Mouse (Mus musculus): ENCODE measurements around the gene Gldc. TPM values are rescaled to one million over a fixed set of nuclear protein-coding genes. Genes with fewer than 3 reads are reported as not detected.

Gldc gene
- polyA plus RNA-seq, 1 experiment from 2014 or later = 6.2 TPM

DNA sequence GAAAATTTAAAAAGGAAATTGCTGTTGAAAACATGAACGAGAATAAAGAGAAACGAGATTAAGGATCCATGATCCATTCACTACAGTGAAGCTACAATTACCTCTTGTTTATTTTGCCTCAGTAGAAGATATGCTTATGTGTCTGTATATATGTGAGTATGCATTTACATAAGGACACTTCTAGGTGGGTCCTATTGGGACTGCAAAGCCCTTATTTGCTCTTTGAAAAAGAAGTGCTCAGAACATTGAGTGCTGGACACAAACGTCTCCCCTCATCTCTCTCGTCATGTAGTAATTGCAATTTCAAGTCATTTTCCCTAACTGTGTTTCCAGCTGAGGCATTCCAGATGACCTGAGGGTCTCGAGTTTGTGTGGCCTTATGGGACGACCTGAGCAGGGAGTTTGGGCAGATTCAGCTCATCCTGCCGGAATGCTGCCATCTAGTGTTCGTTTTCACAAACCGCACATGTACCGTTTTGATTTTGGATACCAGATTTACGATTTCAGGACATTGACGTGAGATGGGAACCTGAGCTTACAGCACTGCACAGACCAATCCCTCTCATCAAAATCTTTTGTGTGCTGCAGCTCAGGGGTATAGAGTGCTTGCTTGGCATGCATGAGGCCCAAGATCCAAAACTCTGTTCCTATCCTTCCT is 30.1 kb upstream of the Gldc start:
- no peaks in the 10 kb centered on the region for H3K27me3 ChIP-seq (ENCODE audit: control insufficient read depth, insufficient read depth, low read length)
- no peak overlapping the region for H3K4me2 ChIP-seq (ENCODE audit: low read depth, low read length)
- 19% methylated on average over 12 of the region's 12 CpGs for WGBS
- H3K27ac ChIP-seq (ENCODE audit: low read depth, low read length) = no peak overlapping the region
- H3K4me1 ChIP-seq (ENCODE audit: control insufficient read depth, insufficient read depth, low read length) = no peaks in the 10 kb centered on the region
- ATAC-seq (ENCODE audit: low read depth) = peak; percentile 61; the same call in 1 of the 2 replicates
- no peaks in the 10 kb centered on the region for H3K9me3 ChIP-seq (ENCODE audit: control insufficient read depth, low read length)
- no peak overlapping the region for H3K4me3 ChIP-seq (ENCODE audit: low read depth, low read length)
- no peaks in the 10 kb centered on the region for H3K36me3 ChIP-seq (ENCODE audit: control insufficient read depth, insufficient read depth, low read length)
- H3K9ac ChIP-seq (replicated peaks; ENCODE audit: low read depth, low read length) = no peak overlapping the region

DNA sequence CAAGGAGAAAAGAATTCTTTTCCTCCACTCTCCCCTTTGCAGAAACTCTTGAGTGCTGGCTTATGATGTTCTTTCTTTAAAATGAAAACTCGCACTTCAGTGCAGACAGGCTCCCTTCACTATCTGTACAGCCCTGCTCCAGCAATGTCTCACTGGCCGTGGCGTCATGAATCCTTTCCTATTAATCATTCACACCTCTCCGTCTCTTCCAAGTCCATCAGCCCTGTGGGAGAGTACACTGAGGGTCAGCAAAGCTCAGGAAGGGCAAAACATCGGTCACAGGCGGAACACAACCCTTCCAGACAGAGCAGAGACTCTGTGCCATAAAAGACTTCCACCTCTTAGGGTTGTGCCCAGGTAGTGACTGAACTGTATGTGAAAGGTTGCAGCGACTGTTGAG is 26.9 kb upstream of the Gldc start:
- H3K27me3 ChIP-seq (ENCODE audit: control insufficient read depth, insufficient read depth, low read length) = no peaks in the 10 kb centered on the region
- H3K36me3 ChIP-seq (ENCODE audit: control insufficient read depth, insufficient read depth, low read length) = no peaks in the 10 kb centered on the region
- 75% methylated on average over 7 of the region's 7 CpGs for WGBS
- no peak overlapping the region for H3K4me3 ChIP-seq (ENCODE audit: low read depth, low read length)
- H3K27ac ChIP-seq (ENCODE audit: low read depth, low read length) = no peak overlapping the region
- no peak for ATAC-seq (ENCODE audit: low read depth)
- H3K4me2 ChIP-seq (ENCODE audit: low read depth, low read length) = no peak overlapping the region
- H3K9me3 ChIP-seq (ENCODE audit: control insufficient read depth, low read length) = no peaks in the 10 kb centered on the region
- no peak overlapping the region for H3K9ac ChIP-seq (replicated peaks; ENCODE audit: low read depth, low read length)
- H3K4me1 ChIP-seq (ENCODE audit: control insufficient read depth, insufficient read depth, low read length) = no peaks in the 10 kb centered on the region

DNA sequence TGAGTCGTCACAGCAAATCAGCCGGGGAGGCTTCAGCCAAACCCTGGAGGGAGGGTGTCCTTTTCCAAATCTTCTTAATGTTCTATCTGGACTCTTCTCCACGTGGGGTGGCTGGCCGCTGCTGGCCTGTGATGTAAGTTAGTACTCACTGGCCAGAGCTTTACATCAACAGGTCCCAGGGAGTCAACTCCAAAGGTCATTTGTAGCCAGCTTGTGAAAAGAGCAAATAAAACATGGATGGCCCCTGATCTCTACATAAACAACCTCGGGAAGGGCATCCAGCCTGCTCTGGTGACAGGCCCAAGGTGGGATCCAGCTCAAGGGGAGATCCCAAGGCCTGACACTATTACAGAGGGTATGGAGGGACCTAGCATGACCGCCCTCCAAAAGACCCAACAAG is 19.8 kb upstream of the Gldc start:
- Histone ChIP-seq H3K9me3 (ENCODE audit: control insufficient read depth, low read length) (no peaks in the 10 kb centered on the region), H3K4me1 (ENCODE audit: control insufficient read depth, insufficient read depth, low read length) (no peaks in the 10 kb centered on the region), H3K27ac (ENCODE audit: low read depth, low read length) (no peak overlapping the region), H3K36me3 (ENCODE audit: control insufficient read depth, insufficient read depth, low read length) (no peaks in the 10 kb centered on the region), H3K4me3 (ENCODE audit: low read depth, low read length) (no peak overlapping the region), H3K4me2 (ENCODE audit: low read depth, low read length) (no peak overlapping the region), H3K9ac (replicated peaks; ENCODE audit: low read depth, low read length) (no peak overlapping the region), H3K27me3 (ENCODE audit: control insufficient read depth, insufficient read depth, low read length) (no peaks in the 10 kb centered on the region)
- ATAC-seq (ENCODE audit: low read depth) = no peak
- 82% methylated on average over 6 of the region's 6 CpGs for WGBS

DNA sequence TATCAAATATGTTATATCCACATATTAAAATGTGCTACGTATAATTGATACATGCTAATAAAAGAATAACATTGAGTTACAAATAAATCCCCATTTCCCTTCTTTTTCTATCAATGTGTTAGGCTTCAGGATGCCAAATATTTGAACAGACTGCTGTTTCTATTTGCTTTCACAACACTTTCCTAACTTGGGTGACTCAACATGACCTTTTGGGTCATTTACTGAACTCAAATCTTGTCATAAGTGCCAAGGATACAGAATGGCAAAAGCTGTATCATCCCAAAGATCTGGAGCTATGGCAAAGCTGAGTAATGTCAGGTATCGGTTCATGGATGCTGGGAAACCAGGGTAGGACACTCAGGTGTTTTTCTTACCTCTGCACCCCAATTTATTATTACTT is 12.0 kb upstream of the Gldc start:
- Histone ChIP-seq H3K4me2 (ENCODE audit: low read depth, low read length) (no peak overlapping the region), H3K4me1 (ENCODE audit: control insufficient read depth, insufficient read depth, low read length) (no peaks in the 10 kb centered on the region), H3K27ac (ENCODE audit: low read depth, low read length) (no peak overlapping the region), H3K27me3 (ENCODE audit: control insufficient read depth, insufficient read depth, low read length) (no peaks in the 10 kb centered on the region), H3K9ac (replicated peaks; ENCODE audit: low read depth, low read length) (no peak overlapping the region), H3K36me3 (ENCODE audit: control insufficient read depth, insufficient read depth, low read length) (no peaks in the 10 kb centered on the region), H3K9me3 (ENCODE audit: control insufficient read depth, low read length) (no peaks in the 10 kb centered on the region), H3K4me3 (ENCODE audit: low read depth, low read length) (no peak overlapping the region)
- 90% methylated on average over 2 of the region's 2 CpGs for WGBS
- ATAC-seq (ENCODE audit: low read depth) = no peak

DNA sequence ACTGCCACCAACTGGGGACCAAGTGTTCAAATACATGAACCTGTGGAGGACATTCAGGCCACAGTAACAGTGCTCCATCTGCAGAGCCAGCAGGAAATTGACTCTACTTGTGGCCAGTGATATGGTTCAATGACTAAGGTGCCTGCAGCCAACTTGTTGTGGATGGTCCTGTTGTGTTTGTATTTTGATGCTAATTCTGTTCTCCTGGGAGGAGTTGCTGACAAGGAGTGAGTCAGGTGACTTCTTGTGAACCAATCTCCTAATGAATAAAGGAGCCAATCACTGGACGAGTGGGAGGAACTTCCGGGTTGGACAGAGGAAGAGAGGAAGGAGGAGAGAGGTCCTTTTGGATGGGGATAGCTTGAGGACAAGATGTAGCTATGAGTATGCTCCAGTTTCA is 10.3 kb upstream of the Gldc start:
- Histone ChIP-seq H3K4me3 (ENCODE audit: low read depth, low read length) (no peak overlapping the region), H3K27ac (ENCODE audit: low read depth, low read length) (no peak overlapping the region), H3K4me2 (ENCODE audit: low read depth, low read length) (no peak overlapping the region), H3K36me3 (ENCODE audit: control insufficient read depth, insufficient read depth, low read length) (no peaks in the 10 kb centered on the region), H3K9ac (replicated peaks; ENCODE audit: low read depth, low read length) (no peak overlapping the region), H3K9me3 (ENCODE audit: control insufficient read depth, low read length) (no peaks in the 10 kb centered on the region), H3K4me1 (ENCODE audit: control insufficient read depth, insufficient read depth, low read length) (no peaks in the 10 kb centered on the region), H3K27me3 (ENCODE audit: control insufficient read depth, insufficient read depth, low read length) (no peaks in the 10 kb centered on the region)
- ATAC-seq (ENCODE audit: low read depth) = no peak
- WGBS = 85% methylated on average over 2 of the region's 2 CpGs

DNA sequence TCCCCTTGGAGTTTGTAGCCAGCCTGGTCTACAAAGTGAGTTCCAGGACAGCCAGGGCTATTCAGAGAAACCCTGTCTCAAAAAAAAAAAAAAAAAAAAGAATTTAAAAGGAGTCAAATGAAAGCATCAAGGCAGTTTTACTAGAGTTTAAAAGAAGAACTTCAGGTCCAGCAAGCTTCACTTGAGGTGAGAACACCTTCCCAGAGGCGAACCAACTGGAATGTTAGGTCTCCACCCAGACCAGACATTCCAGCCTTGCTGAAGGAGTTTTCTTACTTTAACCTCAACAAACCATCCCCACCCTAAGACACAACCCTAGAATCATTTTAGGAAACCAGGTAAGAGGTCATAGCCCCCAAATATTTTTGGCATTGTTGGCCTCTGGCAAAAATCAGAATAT is 4.8 kb upstream of the Gldc start:
- 91% methylated on average over 1 of the region's 1 CpGs for WGBS
- H3K9me3 ChIP-seq (ENCODE audit: control insufficient read depth, low read length) = no peaks in the 10 kb centered on the region
- H3K4me1 ChIP-seq (ENCODE audit: control insufficient read depth, insufficient read depth, low read length) = peaks cover 4% of the 10 kb centered on the region; the same call in 1 of the 2 replicates
- no peak overlapping the region for H3K9ac ChIP-seq (replicated peaks; ENCODE audit: low read depth, low read length)
- no peak overlapping the region for H3K27ac ChIP-seq (ENCODE audit: low read depth, low read length)
- 0 out of 2 replicates have a peak, but pooled peaks cover 2% of the 10 kb centered on the region for H3K27me3 ChIP-seq (ENCODE audit: control insufficient read depth, insufficient read depth, low read length)
- no peak overlapping the region for H3K4me2 ChIP-seq (ENCODE audit: low read depth, low read length)
- ATAC-seq (ENCODE audit: low read depth) = no peak
- H3K4me3 ChIP-seq (ENCODE audit: low read depth, low read length) = no peak overlapping the region
- H3K36me3 ChIP-seq (ENCODE audit: control insufficient read depth, insufficient read depth, low read length) = no peaks in the 10 kb centered on the region

DNA sequence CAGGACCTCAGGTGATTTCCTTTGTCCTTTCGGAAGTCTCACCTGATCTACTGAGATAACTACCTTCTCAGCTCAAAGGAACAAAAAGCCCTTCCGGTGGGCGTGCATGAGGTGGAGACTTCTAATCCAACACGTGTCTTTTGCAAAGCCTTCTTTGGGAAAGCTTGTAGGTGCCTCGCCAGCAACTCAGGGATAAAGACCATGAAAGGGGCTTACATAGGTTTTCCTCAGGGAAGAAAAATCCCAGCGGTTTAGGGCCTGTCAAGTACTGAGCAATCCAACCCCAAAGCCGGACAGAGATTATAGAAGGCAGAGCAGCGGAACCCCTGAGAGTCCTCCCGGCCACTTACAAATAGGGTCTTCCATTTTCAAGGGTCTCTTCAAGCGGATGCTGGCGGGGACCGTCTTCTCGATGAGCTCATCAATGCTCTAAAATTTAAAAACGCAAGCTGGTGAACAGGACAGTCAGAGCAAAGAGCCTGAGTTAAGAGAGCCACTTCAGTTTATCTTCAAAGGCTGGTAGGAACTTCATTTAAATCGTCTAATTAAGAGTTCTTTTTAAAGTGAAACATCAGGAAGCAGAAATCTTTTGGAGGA is 1.1 kb downstream of the Gldc start:
- no peaks in the 10 kb centered on the region for H3K9me3 ChIP-seq (ENCODE audit: control insufficient read depth, low read length)
- peak overlapping the region; percentile 39; the same call in 1 of the 2 replicates for H3K9ac ChIP-seq (replicated peaks; ENCODE audit: low read depth, low read length)
- H3K27ac ChIP-seq (ENCODE audit: low read depth, low read length) = no peak overlapping the region
- 0 out of 2 replicates have a peak, but pooled peaks cover 3% of the 10 kb centered on the region for H3K27me3 ChIP-seq (ENCODE audit: control insufficient read depth, insufficient read depth, low read length)
- ATAC-seq (ENCODE audit: low read depth) = no peak
- H3K4me2 ChIP-seq (ENCODE audit: low read depth, low read length) = peak overlapping the region; percentile 98
- no peaks in the 10 kb centered on the region for H3K36me3 ChIP-seq (ENCODE audit: control insufficient read depth, insufficient read depth, low read length)
- 3% methylated on average over 15 of the region's 15 CpGs for WGBS
- H3K4me3 ChIP-seq (ENCODE audit: low read depth, low read length) = peak overlapping the region; percentile 62
- H3K4me1 ChIP-seq (ENCODE audit: control insufficient read depth, insufficient read depth, low read length) = peaks cover 7% of the 10 kb centered on the region; the same call in 1 of the 2 replicates

DNA sequence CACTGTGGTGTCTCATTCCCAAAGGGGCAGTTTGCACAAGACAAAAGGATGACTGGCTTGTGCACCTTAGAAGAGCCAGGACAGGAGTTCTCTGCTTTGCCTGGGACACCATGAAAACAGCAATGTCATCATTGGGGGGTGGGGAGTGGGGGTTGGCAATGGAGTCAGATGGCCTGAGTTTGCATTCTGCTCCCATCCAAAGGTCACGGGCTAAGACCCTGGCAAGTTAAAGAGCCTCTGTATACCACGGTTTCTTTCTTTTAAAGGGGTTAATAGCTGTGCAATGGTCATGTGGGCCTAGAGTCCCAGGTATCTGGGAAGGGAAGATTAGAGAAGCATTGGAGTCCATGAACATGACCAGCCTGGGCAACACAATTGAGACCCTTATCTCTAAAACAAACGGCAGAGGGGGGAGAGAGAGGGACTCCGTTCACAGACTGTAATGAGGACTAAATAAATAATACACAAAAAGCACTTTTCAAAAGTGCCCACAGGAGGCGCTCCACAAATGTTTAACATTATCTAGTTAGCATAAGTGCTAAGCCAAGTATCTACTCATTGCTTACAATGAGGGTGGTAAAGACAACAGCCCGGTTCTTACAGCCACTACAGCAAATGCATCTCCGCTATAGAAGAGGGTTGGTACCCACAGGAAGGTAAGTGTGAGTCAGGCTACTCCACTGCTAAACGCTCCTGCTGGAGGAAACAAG is 3.7 kb downstream of the Gldc start:
- Histone ChIP-seq H3K36me3 (ENCODE audit: control insufficient read depth, insufficient read depth, low read length) (no peaks in the 10 kb centered on the region), H3K9ac (replicated peaks; ENCODE audit: low read depth, low read length) (no peak overlapping the region), H3K9me3 (ENCODE audit: control insufficient read depth, low read length) (no peaks in the 10 kb centered on the region), H3K4me2 (ENCODE audit: low read depth, low read length) (no peak overlapping the region), H3K27me3 (ENCODE audit: control insufficient read depth, insufficient read depth, low read length) (0 out of 2 replicates have a peak, but pooled peaks cover 3% of the 10 kb centered on the region), H3K4me3 (ENCODE audit: low read depth, low read length) (no peak overlapping the region), H3K4me1 (ENCODE audit: control insufficient read depth, insufficient read depth, low read length) (peaks cover 7% of the 10 kb centered on the region; the same call in 1 of the 2 replicates), H3K27ac (ENCODE audit: low read depth, low read length) (no peak overlapping the region)
- no peak for ATAC-seq (ENCODE audit: low read depth)
- WGBS = 85% methylated on average over 8 of the region's 8 CpGs

DNA sequence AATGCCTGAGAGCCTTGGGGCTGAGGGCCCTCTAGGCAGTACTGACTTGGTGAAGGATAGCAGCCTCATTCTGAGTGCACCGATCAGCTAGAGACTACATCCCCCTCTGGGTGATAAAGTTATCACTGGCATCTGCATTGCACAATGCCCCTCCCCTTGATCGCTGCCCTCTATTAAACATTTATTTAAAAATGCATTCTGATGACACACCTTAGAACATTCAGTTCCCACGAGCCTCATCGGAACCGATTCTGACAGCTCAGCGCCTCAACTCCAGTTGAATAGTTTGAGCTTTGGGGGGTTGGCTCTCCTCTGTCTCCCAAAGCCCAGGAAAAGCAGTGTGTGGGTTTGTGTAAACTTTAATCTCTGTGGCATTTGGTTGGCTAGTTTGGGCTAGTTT is 4.9 kb downstream of the Gldc start:
- Histone ChIP-seq H3K27me3 (ENCODE audit: control insufficient read depth, insufficient read depth, low read length) (0 out of 2 replicates have a peak, but pooled peaks cover 3% of the 10 kb centered on the region), H3K9ac (replicated peaks; ENCODE audit: low read depth, low read length) (no peak overlapping the region), H3K27ac (ENCODE audit: low read depth, low read length) (no peak overlapping the region), H3K9me3 (ENCODE audit: control insufficient read depth, low read length) (no peaks in the 10 kb centered on the region), H3K36me3 (ENCODE audit: control insufficient read depth, insufficient read depth, low read length) (no peaks in the 10 kb centered on the region), H3K4me2 (ENCODE audit: low read depth, low read length) (no peak overlapping the region), H3K4me1 (ENCODE audit: control insufficient read depth, insufficient read depth, low read length) (peaks cover 4% of the 10 kb centered on the region; the same call in 1 of the 2 replicates), H3K4me3 (ENCODE audit: low read depth, low read length) (no peak overlapping the region)
- 93% methylated on average over 6 of the region's 6 CpGs for WGBS
- ATAC-seq (ENCODE audit: low read depth) = no peak
